Mouse (Mus musculus) embryonic fibroblast, embryonic 13.5 days (primary cell): Measurements from ENCODE around the gene Mdh2. TPM values are rescaled to one million over a fixed set of nuclear protein-coding genes. Genes with fewer than 3 reads are reported as not detected.

ENCODE experiments used
- H3K27ac ChIP-seq: 2 replicates; pipeline ENCODE4 v1.5.1; 2012; ENCODE audit warnings: low read length, control low read depth, inconsistent platforms; ENCODE audit not compliant: insufficient read depth
- H3K4me1 ChIP-seq: 2 replicates; pipeline ENCODE4 v1.6.1; 2011; ENCODE audit warnings: low read length; ENCODE audit not compliant: control insufficient read depth, insufficient read depth
- H3K4me3 ChIP-seq: 2 replicates; pipeline ENCODE4 v1.5.1; 2011; ENCODE audit warnings: mild to moderate bottlenecking, control low read depth, low read length; ENCODE audit not compliant: insufficient read depth
- CTCF ChIP-seq: IDR thresholded peaks from 2 replicates; pipeline ENCODE4 v1.5.1; 2011; ENCODE audit warnings: mild to moderate bottlenecking, control low read depth, low read length, moderate library complexity, borderline replicate concordance; ENCODE audit not compliant: insufficient read depth
- POLR2A ChIP-seq: IDR thresholded peaks from 2 replicates; pipeline ENCODE4 v1.6.1; 2011; ENCODE audit warnings: low read depth, mild to moderate bottlenecking, control low read depth, low read length, moderate library complexity
- polyA plus RNA-seq: library from polyadenylated mRNA; stranded (reverse); fragments of >200 nt; gene quantifications from 2 replicates; pipeline ENCODE4 v1.2.4, GENCODE M21; 2011; ENCODE audit warnings: low read depth; ENCODE audit not compliant: missing spikeins, insufficient read length

Mdh2 gene
- polyA plus RNA-seq, 1 experiment, result 495 TPM

DNA sequence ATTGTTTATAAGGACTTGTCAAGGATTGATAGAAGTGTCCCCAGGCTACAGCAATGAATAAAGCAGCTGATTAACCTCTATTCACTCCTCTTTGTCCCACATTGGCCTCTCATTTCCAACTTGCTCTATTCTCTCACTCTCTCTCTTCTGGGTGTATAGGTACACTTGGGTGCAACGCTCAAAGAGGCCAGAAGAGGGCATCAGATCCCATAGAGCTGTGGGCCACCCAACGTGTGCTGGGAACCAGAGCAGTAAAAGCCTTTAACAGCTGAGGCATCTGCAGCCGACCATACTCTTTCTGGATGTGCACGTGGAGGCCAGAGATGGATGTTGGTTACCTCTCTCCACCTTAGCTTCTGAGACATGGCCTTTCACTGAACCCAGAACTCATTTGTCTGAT is 24.9 kb downstream of the Mdh2 start:
- Histone ChIP-seq H3K4me1 (no peaks in the 10 kb centered on the region), H3K4me3 (no peak overlapping the region), H3K27ac (no peak overlapping the region)
- no peak for TF ChIP-seq CTCF
- TF ChIP-seq POLR2A, result no peak

DNA sequence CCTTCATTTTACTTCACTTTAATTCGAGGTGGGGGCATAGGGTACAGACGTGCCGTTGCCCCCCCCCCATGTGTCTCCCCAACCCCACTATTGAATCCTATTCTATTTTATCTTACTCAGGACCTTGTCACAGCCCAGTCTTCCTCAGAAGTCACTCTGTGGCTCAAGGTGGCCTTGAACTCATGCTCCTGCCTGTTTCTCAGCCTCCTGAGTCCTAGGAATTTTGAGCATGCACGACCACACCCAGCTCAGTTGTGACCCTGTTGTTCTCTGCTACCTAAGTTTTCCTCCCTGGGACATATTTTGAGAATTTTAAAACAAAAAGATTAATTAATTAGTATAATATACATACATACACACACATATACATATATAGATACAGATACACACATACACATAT is 25.4 kb downstream of the Mdh2 start:
- Histone ChIP-seq H3K27ac (no peak overlapping the region), H3K4me3 (no peak overlapping the region), H3K4me1 (no peaks in the 10 kb centered on the region)
- no peak for TF ChIP-seq CTCF
- TF ChIP-seq POLR2A, result no peak

DNA sequence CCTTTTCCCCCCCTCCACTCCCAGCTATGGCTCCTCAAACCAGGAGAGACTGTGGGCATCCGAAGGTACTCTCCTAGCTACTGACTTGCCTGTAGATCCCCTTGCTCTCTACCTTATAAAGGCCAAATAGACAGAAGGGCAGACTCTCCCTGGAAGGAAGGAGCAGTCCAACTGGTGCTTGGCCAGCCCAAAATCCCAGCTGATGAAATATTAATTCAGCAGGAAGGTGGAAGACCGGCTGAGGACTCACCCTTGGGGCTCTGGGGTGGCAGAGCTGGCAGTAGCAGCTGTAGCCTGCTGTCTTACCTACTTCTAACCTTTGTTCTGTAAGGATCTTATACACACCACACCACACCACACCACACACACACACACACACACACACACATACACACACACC is 26.5 kb downstream of the Mdh2 start:
- no peak for TF ChIP-seq POLR2A
- no peak for TF ChIP-seq CTCF
- Histone ChIP-seq H3K4me3 (no peak overlapping the region), H3K4me1 (no peaks in the 10 kb centered on the region), H3K27ac (no peak overlapping the region)

DNA sequence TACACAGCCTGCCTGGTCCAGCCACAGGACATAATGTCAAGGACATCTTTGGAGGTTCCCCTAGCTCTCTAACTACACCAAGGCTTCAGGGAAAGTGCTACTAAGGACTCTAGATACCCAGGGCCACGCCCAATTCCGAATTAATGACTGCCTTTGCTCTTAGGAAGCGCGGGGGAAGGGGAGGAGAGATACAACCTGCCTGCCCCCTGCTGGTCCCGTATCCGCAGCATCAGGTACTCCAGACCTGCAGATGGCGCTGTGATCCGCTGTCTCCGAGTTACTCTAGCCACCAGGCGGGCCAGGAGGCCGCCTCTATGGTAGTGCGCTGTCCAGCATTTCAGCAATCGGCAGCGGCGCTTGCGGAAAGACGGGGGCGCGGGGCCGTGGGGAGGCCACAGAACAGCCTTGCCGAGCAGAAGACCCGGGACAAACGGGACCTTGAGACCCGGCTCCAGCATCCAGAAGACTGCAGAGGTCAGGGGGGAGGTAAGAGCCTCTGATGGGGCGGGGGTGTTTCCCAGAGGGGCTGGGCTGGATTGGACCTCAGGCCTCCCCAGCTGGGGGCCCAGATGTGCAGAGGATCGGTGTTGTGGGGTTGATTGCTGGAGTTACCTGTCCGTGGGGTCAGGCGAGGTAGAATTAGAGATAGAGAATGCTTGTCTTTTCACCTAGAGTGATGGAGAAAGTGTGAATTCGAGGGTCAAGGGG is 28.4 kb downstream of the Mdh2 start, which contains the start of gene Srrm3:
TSS of gene Srrm3 (plus strand) at position 336 of the 708 bp plus-strand sequence.
- TF ChIP-seq CTCF (peak; percentile 99), POLR2A (no peak)
- no peak within 1 kb of the TSS for H3K4me3 ChIP-seq
- no peaks in the 10 kb centered on the region for H3K4me1 ChIP-seq

DNA sequence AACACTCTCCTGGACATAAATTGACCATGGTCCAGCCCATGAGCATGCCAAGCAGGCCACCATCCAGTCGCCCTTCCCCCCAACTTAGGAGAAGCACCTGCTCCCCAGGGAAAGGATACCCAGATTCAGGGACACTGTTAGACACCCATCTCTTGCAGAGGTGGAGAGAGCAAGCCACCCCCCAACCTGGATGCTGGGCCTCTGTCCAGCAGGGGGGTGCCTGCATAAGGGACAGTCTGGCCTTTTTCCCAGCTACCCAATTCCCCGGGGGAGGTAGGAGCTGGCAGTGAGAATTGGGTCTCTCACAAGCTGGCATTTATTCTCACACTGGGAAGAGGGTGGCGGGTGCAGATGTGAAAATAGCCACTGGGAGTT is 29.0 kb downstream of the Mdh2 start:
- H3K4me1 ChIP-seq, result no peaks in the 10 kb centered on the region
- H3K4me3 ChIP-seq, result no peak overlapping the region
- H3K27ac ChIP-seq, result no peak overlapping the region
- TF ChIP-seq CTCF (no peak), POLR2A (no peak)

More for the DNA sequence above, 28.4 kb downstream of the Mdh2 start, which contains the start of gene Srrm3:
- no peak within 1 kb of the TSS for H3K27ac ChIP-seq

DNA sequence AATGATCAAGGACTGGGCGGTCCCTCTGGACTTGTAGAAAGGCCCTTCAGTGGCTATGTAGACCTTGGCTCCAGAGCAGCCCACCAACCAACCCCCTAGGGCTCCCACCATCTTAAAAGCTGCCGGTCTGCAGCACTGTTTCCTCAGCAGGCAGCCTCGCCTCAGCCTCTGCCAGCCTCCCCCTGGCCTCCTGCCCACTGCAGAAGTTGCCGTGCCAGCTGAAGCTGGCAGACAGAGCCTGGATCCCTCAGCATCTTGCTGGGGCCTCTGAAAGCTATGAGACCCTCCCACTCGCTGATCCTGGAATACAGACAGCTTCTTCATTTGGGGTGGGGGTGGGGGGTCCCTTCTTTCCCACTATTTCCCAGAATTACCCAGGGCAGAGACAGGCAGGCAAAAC is 34.7 kb downstream of the Mdh2 start:
- Histone ChIP-seq H3K4me3 (no peak overlapping the region), H3K27ac (no peak overlapping the region)
- TF ChIP-seq POLR2A (no peak), CTCF (no peak)

DNA sequence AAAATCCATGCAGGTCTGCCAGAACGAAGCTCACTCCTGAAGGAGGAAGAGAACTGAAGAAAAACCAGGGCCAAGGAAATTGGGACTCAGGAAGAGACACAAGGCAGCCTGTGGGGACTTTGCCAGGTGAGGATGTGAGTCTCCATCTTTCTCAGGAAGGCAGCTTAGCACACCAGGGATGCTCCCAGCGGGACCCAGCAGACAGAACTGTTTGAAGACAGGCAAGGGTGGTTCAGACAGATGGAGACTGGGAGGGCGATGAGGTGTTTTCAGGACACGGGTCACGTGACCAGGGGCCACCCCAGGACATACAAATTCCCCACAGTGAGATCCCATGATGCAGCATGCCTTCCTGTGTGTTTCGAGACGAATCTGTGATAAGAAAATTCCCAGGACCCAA is 40.2 kb downstream of the Mdh2 start:
- TF ChIP-seq CTCF (no peak), POLR2A (no peak)
- H3K4me1 ChIP-seq, result no peaks in the 10 kb centered on the region

More for the DNA sequence above, 34.7 kb downstream of the Mdh2 start:
- H3K4me1 ChIP-seq, result no peaks in the 10 kb centered on the region

DNA sequence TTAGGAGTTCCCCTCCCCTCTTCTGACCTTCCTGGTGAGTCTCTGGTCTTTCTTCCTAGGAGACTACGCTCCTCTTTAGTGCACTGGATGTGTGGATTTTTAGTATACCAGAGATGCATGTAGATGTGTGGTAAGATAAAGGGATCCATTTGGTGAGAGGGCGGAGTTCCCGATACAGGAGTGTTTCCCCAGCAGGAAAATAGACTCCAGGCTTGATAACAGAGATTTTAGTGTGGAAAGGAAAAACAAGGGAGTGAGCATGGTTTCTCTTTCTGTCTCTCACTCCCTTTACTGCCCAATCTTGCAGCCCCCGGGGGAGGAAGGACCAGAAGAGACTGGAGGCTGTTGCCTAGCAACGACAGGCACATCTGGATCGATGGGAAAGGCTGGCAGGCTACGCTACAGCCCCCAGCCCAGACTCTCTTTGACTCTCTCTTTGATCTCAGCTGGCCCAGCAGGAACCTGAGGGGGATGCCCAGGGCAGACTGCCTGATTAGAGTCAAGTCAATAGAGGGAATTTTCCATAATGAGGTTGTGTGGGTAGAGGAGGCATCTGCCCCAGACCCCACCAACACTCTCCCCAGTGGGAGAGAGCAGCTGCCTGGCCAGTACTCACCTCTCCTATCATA is 44.1 kb downstream of the Mdh2 start:
- TF ChIP-seq CTCF (no peak), POLR2A (no peak)
- H3K27ac ChIP-seq, result no peak overlapping the region
- H3K4me3 ChIP-seq, result no peak overlapping the region
- no peaks in the 10 kb centered on the region for H3K4me1 ChIP-seq

More for the DNA sequence above, 40.2 kb downstream of the Mdh2 start:
- no peak overlapping the region for H3K27ac ChIP-seq
- H3K4me3 ChIP-seq, result no peak overlapping the region

DNA sequence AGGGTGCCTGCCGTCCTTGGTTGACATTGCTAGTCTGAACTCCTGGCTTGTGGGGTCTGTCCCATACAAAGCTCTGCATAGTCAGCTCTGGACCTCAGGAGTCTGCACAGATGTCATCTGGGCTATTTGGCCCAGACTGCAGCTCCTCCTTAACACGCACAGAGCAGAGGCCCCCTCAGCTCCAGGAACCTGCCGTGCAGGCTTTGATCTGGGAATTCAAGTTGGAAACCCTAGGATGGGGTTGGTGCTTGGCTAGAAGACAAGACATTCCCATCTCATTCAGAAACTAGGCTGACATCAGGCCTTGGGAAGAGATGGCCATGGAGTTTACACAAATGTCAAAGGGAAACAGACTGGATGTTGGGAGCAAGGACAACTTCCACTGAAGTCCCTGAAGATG is 46.2 kb downstream of the Mdh2 start:
- Histone ChIP-seq H3K4me3 (no peak overlapping the region), H3K27ac (no peak overlapping the region), H3K4me1 (no peaks in the 10 kb centered on the region)
- TF ChIP-seq CTCF, result no peak
- TF ChIP-seq POLR2A, result no peak

DNA sequence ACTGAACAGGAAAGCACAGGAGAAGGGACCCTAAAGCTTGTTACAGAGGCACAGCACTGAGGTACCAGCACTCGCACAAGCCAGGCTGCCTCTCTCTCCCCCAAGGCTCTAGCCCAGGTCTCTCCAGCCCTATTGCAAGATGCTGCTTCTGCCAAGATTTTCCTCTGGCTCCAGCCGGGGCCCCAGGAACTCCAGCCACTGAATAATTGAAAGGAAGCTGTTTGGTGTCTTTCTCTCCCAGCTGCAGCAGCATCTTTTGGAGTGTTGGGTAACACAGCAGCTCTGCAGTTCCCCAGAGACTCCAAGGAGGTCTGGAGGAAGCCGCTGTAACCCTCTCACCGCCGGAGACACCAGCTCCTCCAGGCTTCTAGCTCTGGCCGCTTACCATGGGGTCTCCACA is 47.9 kb downstream of the Mdh2 start:
- H3K27ac ChIP-seq, result no peak overlapping the region
- H3K4me3 ChIP-seq, result no peak overlapping the region
- TF ChIP-seq POLR2A, result no peak
- no peak for TF ChIP-seq CTCF
- H3K4me1 ChIP-seq, result no peaks in the 10 kb centered on the region
